Mouse (Mus musculus) G1E (cell line): ENCODE measurements at regions not wholly inside any gene's neighbourhood (a gene's known extent, or its start where the extent isn't known, plus 50 kb on each side); places are given as distances from the start of the nearest gene placed in this dataset.

Experiments used
- ATAC-seq: 2 replicates; pipeline ENCODE4 v1.8.0; 2016; ENCODE audit warnings: mild to moderate bottlenecking; ENCODE audit not compliant: insufficient number of reproducible peaks, poor library complexity, low FRiP score, severe bottlenecking; ENCODE audit errors: extremely low read depth
- DNase-seq: peaks from one replicate; pipeline ENCODE4 v3.0.0; 2012; ENCODE audit warnings: low spot score
- H3K27me3 ChIP-seq: 2 replicates; pipeline ENCODE4 v1.6.1; 2012; ENCODE audit warnings: mild to moderate bottlenecking, low read length, inconsistent platforms; ENCODE audit not compliant: insufficient read depth
- H3K36me3 ChIP-seq: replicated peaks from 2 replicates; pipeline ENCODE3; 2012; ENCODE audit warnings: mild to moderate bottlenecking, inconsistent platforms
- H3K4me1 ChIP-seq: 2 replicates; pipeline ENCODE4 v1.6.1; 2012; ENCODE audit warnings: low read depth, low read length, inconsistent platforms, mixed read lengths; ENCODE audit not compliant: insufficient read depth
- H3K4me3 ChIP-seq: 2 replicates; pipeline ENCODE4 v1.5.1; 2012; ENCODE audit warnings: low read depth, mild to moderate bottlenecking, inconsistent platforms, low read length, moderate library complexity, mixed read lengths
- H3K9me3 ChIP-seq: replicated peaks from 2 replicates; pipeline ENCODE4 v1.6.1; 2012; ENCODE audit warnings: inconsistent platforms
- CTCF ChIP-seq: IDR thresholded peaks from 2 replicates; pipeline ENCODE4 v1.5.1; 2012; ENCODE audit warnings: low read depth, low read length, inconsistent platforms, mixed read lengths
- GATA1 ChIP-seq: IDR thresholded peaks from 2 replicates; pipeline ENCODE4 v1.6.1; 2012; ENCODE audit warnings: borderline replicate concordance, low read length, inconsistent platforms, mixed read lengths
- GATA2 ChIP-seq: IDR thresholded peaks from 2 replicates; pipeline ENCODE4 v1.6.1; 2012; ENCODE audit warnings: low read depth, low read length, inconsistent platforms, borderline replicate concordance
- POLR2AphosphoS5 ChIP-seq: IDR thresholded peaks from 2 replicates; pipeline ENCODE4 v1.6.1; 2012; ENCODE audit warnings: low read depth, low read length, inconsistent platforms; ENCODE audit not compliant: insufficient replicate concordance
- TAL1 ChIP-seq: conservative IDR thresholded peaks from 2 replicates; pipeline ENCODE4 v1.6.1; 2012; ENCODE audit warnings: low read depth, low read length, inconsistent platforms, mixed read lengths

GRCm38 (mm10) chr1:35390371-35390770, 540.6 kb downstream of the Plekhb2 start:
- TF ChIP-seq GATA1, result no peak
- TF ChIP-seq GATA2, result no peak
- TF ChIP-seq CTCF, result no peak
- TF ChIP-seq POLR2AphosphoS5, result no peak
- TF ChIP-seq TAL1, result no peak

GRCm38 (mm10) chr1:35390858-35391586, 541.2 kb downstream of the Plekhb2 start:
- no peak for TF ChIP-seq GATA1
- no peak for TF ChIP-seq TAL1
- no peak for TF ChIP-seq POLR2AphosphoS5
- no peak for TF ChIP-seq GATA2
- no peak for TF ChIP-seq CTCF
- no peak for ATAC-seq
- Histone ChIP-seq H3K27me3 (0 out of 2 replicates have a peak, but pooled peaks cover 2% of the 10 kb centered on the region), H3K9me3 (no peaks in the 10 kb centered on the region), H3K4me3 (no peak overlapping the region), H3K36me3 (no peaks in the 10 kb centered on the region), H3K4me1 (no peaks in the 10 kb centered on the region)
- DNase-seq, result no peak

More at GRCm38 (mm10) chr1:35390371-35390770, 540.6 kb downstream of the Plekhb2 start:
- Histone ChIP-seq H3K27me3 (0 out of 2 replicates have a peak, but pooled peaks cover 2% of the 10 kb centered on the region), H3K36me3 (no peaks in the 10 kb centered on the region), H3K9me3 (no peaks in the 10 kb centered on the region), H3K4me3 (no peak overlapping the region), H3K4me1 (no peaks in the 10 kb centered on the region)
- ATAC-seq, result no peak
- no peak for DNase-seq

GRCm38 (mm10) chr1:35393550-35394118, 543.9 kb downstream of the Plekhb2 start:
- no peak for TF ChIP-seq CTCF
- TF ChIP-seq GATA2, result no peak
- TF ChIP-seq TAL1, result no peak
- no peak for TF ChIP-seq GATA1
- no peak for TF ChIP-seq POLR2AphosphoS5
- ATAC-seq (no peak), DNase-seq (no peak)
- H3K4me1 ChIP-seq, result no peaks in the 10 kb centered on the region
- peaks cover 2% of the 10 kb centered on the region; the same call in 1 of the 2 replicates for H3K27me3 ChIP-seq
- no peak overlapping the region for H3K4me3 ChIP-seq
- no peaks in the 10 kb centered on the region for H3K9me3 ChIP-seq
- no peaks in the 10 kb centered on the region for H3K36me3 ChIP-seq

- Histone ChIP-seq H3K4me1 (no peaks in the 10 kb centered on the region), H3K27me3 (no peaks in the 10 kb centered on the region; the same call in none of the 2 replicates), H3K9me3 (no peaks in the 10 kb centered on the region), H3K4me3 (no peak overlapping the region), H3K36me3 (no peaks in the 10 kb centered on the region)
- DNase-seq, result no peak
- no peak for ATAC-seq
- TF ChIP-seq CTCF, result no peak
- TF ChIP-seq GATA2, result no peak
- no peak for TF ChIP-seq GATA1
- TF ChIP-seq POLR2AphosphoS5, result no peak
These were observed 551.0 kb downstream of the Plekhb2 start for GRCm38 (mm10) chr1:35400674-35401359.

- ATAC-seq (no peak), DNase-seq (no peak)
- H3K4me3 ChIP-seq, result no peak overlapping the region
- no peaks in the 10 kb centered on the region; the same call in 1 of the 2 replicates for H3K27me3 ChIP-seq
- no peaks in the 10 kb centered on the region for H3K9me3 ChIP-seq
- H3K4me1 ChIP-seq, result no peaks in the 10 kb centered on the region
- no peaks in the 10 kb centered on the region for H3K36me3 ChIP-seq
- no peak for TF ChIP-seq POLR2AphosphoS5
- no peak for TF ChIP-seq GATA2
- no peak for TF ChIP-seq TAL1
- no peak for TF ChIP-seq CTCF
- TF ChIP-seq GATA1, result no peak
These were observed 553.2 kb downstream of the Plekhb2 start for GRCm38 (mm10) chr1:35402995-35403394.

- no peaks in the 10 kb centered on the region for H3K4me1 ChIP-seq
- no peak for DNase-seq
- no peak for ATAC-seq
- no peaks in the 10 kb centered on the region; the same call in 1 of the 2 replicates for H3K27me3 ChIP-seq
- H3K9me3 ChIP-seq, result no peaks in the 10 kb centered on the region
- H3K4me3 ChIP-seq, result no peak overlapping the region
- H3K36me3 ChIP-seq, result no peaks in the 10 kb centered on the region
- no peak for TF ChIP-seq TAL1
- no peak for TF ChIP-seq CTCF
- no peak for TF ChIP-seq GATA1
- TF ChIP-seq POLR2AphosphoS5, result no peak
- no peak for TF ChIP-seq GATA2
These were observed 555.6 kb downstream of the Plekhb2 start for GRCm38 (mm10) chr1:35405418-35405817.
